Mouse (Mus musculus) heart, adult 2 months (tissue): ENCODE results near the gene Dohh.

Source experiments
- CTCF ChIP-seq: fragments of 200-600 bp; IDR thresholded peaks from 2 replicates; pipeline ENCODE4 v1.8.1; 2022; ENCODE audit warnings: antibody characterized with exemption, mild to moderate bottlenecking, moderate library complexity
- POLR2A ChIP-seq: fragments of 200-500 bp; IDR thresholded peaks from 2 replicates; pipeline ENCODE4 v1.6.1; 2011; ENCODE audit warnings: mild to moderate bottlenecking, low read depth, low read length, control low read depth; ENCODE audit not compliant: insufficient read depth

DNA sequence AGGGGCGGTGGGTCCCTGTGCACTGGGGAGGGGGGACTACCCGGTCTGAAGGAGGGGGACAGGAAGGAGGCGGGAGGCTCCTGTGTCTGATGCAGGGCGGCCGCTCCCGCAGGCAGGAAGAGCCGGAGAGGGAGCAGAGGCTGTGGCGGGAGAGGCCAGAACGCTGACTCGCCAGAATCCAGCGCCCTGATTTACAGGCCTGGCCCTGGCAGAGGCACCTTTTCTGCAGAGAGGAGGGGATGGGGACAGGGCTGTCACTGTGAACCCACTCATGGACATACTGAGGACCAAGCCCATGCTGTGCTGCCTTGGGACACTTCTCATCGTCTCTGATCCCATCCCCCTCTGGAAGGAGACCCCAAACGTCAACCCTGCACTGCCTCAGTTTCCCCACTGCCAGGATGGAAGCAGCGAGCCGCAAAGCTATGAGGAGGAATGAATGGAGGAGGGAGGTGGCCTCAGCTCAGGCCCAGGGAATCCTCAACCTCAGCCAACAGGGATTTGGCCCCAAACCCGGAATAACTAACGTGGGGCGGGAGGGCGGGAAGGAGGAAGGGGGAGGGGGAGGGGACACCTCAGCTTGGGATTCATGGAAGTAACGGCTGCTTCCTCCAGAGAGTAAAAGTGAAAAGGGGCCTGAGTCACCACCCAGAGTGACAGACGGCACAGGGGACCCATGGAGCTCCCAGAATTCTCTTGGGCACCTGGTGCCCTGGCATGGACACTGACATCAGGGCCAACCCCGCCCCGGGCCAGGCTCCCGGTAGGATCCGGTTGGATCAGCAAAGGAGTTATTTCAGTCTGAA lies 40.2 kb downstream of the Dohh start:
- TF ChIP-seq CTCF, result no peak
- TF ChIP-seq POLR2A, result peak; percentile 16; the same call in 1 of the 2 replicates
